Mouse (Mus musculus): ENCODE results near the gene Fbxo21. TPM values are rescaled to one million over a fixed set of nuclear protein-coding genes. Genes with fewer than 3 reads are reported as not detected.

Gene Fbxo21
- total RNA-seq (2017) = 7.4 to 11.1 TPM (median 10.7 TPM) in 3 replicates

- ATAC-seq (replicated peaks; ENCODE audit: insufficient number of reproducible peaks, low FRiP score, low TSS enrichment, poor library complexity, severe bottlenecking) = peak; percentile 51; the same call in 1 of the 2 replicates
These were observed at the start of gene Fbxo21 for GRCm38 (mm10) chr5:117976657-117977500. TSS of gene Fbxo21 (plus strand) at chr5:117976730.

DNA sequence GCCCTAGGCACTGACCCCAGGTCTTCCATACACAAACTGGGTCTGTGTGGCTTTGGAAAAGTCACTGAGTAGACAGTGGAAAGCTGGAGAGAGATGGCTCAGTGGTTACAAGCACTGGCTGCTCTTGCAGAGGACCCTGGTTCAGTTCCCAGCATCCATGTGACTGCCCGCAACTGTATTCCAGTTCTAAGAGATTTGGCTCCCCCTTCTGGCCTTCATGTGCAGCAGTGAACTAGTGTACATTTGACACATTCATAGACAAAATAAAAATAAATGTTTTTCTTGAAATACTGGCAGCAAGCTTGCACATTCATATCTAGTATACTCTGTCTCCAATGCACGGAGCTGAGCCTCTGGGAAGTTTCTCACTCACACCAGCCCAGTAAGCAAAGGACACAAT is 48.0 kb upstream of the Fbxo21 start:
- no peak for ATAC-seq (replicated peaks; ENCODE audit: insufficient number of reproducible peaks, low FRiP score, low TSS enrichment, poor library complexity, severe bottlenecking)

DNA sequence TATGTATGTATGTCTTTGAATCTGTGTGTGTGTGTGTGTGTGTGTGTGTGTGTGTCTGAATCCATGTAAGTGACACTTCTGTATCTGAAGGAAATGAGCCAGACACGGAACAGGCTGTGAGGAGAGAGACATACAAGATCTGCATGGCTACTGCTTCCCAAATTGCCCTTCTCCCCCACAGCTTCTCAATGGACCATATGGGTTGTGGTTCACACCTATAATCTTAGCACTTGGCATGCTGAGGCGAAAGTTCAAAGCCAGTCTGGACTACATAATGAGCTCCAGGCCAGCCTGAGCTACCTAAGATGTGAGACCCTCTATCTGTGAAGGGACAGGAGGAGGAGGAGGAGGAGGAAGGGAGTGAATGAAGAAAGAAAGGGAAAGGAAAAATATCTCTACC is 44.3 kb upstream of the Fbxo21 start:
- no peak for ATAC-seq (replicated peaks; ENCODE audit: insufficient number of reproducible peaks, low FRiP score, low TSS enrichment, poor library complexity, severe bottlenecking)

DNA sequence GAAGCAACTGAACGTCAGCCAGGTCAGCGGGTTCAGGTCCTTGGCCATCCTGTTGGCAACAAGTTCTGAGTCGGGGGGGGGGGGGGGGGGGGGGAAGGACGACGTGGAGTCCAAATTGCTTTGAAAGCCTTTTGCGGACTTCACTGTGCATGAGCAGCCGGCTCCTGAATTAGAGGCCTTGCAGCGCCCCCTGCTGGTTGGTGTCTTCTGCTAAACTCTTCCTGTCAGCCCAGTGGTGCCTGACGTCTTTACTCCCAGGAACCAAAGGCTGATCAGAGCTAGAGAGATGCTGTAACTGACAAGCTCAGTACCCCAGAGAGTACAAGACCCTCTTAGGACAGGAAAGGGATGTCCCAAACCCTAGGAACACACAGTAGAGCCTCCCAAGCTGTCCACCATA is 43.7 kb upstream of the Fbxo21 start:
- ATAC-seq (replicated peaks; ENCODE audit: insufficient number of reproducible peaks, low FRiP score, low TSS enrichment, poor library complexity, severe bottlenecking) = no peak

DNA sequence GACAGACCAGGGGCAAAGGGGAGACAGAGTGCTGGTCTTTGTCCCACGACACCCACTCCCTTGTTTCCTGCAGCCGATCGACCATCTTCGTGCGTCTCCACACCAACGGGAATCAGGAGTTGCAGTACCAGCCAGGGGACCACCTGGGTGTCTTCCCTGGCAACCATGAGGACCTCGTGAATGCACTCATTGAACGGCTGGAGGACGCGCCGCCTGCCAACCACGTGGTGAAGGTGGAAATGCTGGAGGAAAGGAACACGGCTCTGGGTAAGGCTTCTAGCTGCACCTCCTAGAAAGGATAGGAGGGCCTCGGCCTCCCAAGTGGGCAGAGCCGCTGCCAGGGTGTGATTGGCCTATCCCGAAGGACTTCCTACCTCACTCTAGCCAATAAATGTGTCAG is 40.2 kb upstream of the Fbxo21 start:
- no peak for ATAC-seq (replicated peaks; ENCODE audit: insufficient number of reproducible peaks, low FRiP score, low TSS enrichment, poor library complexity, severe bottlenecking)

GRCm38 (mm10) chr5:117937186-117937585 is 39.3 kb upstream of the Fbxo21 start:
- no peak for ATAC-seq (replicated peaks; ENCODE audit: insufficient number of reproducible peaks, low FRiP score, low TSS enrichment, poor library complexity, severe bottlenecking)

GRCm38 (mm10) chr5:117938182-117938581 is 38.3 kb upstream of the Fbxo21 start:
- ATAC-seq (replicated peaks; ENCODE audit: insufficient number of reproducible peaks, low FRiP score, low TSS enrichment, poor library complexity, severe bottlenecking) = peak; percentile 58

- ATAC-seq (replicated peaks; ENCODE audit: insufficient number of reproducible peaks, low FRiP score, low TSS enrichment, poor library complexity, severe bottlenecking) = no peak
These were observed 37.1 kb upstream of the Fbxo21 start for GRCm38 (mm10) chr5:117939402-117939801.

- no peak for ATAC-seq (replicated peaks; ENCODE audit: insufficient number of reproducible peaks, low FRiP score, low TSS enrichment, poor library complexity, severe bottlenecking)
These were observed 35.0 kb upstream of the Fbxo21 start for GRCm38 (mm10) chr5:117941552-117941951.

- no peak for ATAC-seq (replicated peaks; ENCODE audit: insufficient number of reproducible peaks, low FRiP score, low TSS enrichment, poor library complexity, severe bottlenecking)
These were observed 29.9 kb upstream of the Fbxo21 start for GRCm38 (mm10) chr5:117946605-117947004.

DNA sequence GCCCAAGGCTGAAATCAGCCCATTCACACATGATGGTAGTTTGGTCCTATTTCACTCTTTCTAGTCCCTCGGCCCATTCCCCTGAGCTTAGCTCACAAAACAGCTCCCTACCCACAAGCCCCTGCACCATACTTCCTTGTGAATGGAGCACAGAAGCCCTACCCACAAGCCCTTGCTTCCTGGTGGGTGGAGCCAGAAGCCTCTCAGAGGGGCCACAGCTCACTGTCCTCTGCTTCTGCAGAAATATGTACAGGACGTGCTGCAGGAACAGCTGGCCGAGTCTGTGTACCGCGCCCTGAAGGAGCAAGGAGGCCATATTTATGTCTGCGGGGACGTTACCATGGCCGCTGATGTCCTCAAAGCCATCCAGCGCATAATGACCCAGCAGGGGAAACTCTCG is 27.1 kb upstream of the Fbxo21 start:
- ATAC-seq (replicated peaks; ENCODE audit: insufficient number of reproducible peaks, low FRiP score, low TSS enrichment, poor library complexity, severe bottlenecking) = no peak

DNA sequence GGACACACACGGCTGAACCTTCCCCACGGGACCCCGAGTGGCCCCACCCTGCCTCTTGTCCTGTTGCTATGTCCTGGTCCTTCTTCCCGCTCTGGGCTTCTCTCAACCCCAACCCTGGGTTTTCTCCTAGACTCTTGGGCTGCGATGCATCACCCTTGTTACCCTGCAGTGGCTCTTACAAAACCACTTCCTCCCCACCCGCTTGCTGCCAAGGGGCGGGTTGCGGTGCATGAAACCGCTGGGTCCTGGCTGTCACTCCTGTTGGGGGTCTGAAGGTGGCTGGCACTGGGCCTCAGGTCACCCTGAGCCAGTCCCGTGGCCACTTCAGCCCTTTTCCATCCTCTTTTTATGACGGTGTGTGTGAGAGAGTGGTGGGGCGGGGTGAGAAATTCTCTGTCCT is 22.6 kb upstream of the Fbxo21 start:
- no peak for ATAC-seq (replicated peaks; ENCODE audit: insufficient number of reproducible peaks, low FRiP score, low TSS enrichment, poor library complexity, severe bottlenecking)

DNA sequence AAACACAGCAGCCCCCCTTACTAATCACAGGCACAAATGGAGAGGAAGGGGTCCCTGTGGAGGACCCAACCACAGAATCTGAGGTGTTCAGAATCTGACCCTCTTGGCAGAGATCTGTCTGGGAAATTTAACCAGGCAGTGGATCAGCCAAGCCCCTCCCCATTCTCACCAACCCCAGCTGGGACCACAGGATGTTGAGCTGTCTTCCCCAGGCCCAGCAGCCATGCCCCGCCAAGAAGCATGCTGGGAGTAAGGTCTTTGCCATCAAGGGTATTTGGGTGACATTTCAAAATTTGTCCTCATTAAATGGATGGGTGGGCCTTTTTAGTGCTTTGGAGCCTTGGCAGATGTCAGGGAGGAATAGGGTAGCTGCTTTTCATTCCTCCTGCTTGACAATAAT is 22.1 kb upstream of the Fbxo21 start:
- ATAC-seq (replicated peaks; ENCODE audit: insufficient number of reproducible peaks, low FRiP score, low TSS enrichment, poor library complexity, severe bottlenecking) = no peak

DNA sequence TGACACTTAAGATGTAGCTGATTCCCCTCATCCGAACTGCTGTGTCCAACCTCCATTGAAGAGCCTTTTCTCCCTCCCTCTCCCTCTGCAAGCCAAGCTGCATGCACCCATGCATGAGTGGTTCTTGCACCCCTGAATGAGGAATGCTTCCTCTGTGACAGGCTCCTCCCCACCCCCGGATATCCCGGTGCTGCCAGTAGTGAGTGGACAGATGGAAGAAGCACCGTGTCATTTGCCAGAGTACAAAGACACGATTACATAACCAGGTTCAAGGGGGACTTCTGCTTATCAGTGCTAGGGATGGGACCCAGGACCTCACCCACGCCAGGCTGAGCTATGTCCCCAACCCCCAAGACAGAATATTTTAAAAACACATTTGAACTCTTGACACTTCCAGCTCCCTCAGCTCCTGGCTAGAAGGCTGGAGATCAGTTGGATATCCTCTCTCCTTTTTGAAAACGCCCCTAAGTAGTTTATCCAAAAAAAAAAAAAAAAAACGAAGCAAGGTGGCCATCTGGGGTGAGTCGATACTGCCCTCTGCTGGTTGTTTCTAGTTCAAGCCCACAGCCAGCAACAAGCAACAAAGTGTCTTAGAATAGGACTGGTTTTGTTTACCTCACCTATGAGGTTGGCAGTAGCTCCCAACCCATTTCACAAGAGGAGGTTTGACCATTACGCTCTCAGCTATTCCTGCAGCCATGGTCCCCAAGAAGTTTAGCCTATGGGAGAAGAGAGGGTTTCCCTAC is 20.7 kb upstream of the Fbxo21 start:
- ATAC-seq (replicated peaks; ENCODE audit: insufficient number of reproducible peaks, low FRiP score, low TSS enrichment, poor library complexity, severe bottlenecking) = no peak

DNA sequence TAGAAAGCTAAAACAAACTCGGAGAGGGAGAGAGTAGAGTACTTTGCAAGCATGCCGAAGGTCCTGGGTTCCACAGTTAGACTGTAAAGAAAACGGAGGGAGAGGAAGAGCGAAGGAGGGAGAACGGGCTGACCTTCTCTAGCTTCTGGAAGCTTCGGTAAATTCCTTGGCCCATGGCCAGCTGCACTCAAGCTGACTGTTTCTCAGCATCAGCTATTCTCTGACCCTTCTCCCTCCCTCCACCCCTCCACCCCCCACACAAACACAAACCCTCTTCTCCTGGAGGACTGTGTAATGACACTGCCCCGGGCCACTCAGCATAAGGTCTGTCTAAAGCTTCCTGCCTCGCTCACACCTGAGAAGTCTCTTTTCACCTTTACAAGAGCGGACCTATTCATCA is 11.8 kb upstream of the Fbxo21 start:
- no peak for ATAC-seq (replicated peaks; ENCODE audit: insufficient number of reproducible peaks, low FRiP score, low TSS enrichment, poor library complexity, severe bottlenecking)

DNA sequence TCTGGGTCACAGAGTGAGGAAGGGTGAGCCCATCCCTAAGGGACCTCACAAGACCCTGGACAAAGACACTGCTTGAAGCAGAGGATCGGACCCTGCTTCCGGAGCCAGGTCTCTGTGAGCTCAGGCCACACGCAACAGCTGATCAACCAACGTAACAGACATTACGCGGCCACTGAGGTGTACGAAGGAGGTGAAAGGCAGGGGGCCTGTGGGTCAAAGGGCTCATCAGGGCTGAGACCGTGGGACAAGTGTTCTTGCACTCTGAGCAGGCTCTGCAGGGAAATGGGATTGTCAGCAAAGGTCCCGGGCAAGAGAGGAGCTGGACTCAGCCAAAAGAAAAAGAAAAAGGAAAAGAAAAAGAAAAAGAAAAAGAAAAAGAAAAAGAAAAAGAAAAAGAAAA is 9.6 kb upstream of the Fbxo21 start:
- no peak for ATAC-seq (replicated peaks; ENCODE audit: insufficient number of reproducible peaks, low FRiP score, low TSS enrichment, poor library complexity, severe bottlenecking)

DNA sequence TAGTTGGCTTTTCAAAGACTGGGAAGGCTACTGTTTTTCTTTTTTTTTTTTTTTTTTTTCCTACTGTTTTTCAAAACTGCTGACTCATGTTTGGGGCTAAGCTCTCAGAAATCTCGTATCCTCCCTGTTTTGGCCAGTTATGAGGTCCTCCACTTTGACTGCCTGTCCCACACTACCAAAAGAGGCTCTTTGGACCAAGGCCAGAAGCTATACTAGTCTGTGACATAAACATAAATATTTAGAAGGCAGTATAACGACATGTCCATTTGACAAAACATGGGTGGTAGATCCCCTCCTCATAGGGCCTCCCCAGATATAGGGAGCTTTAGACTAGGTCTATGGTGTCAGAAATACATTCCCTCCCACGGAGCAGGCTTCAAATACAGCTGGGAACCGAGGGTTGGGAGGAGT is 8.9 kb upstream of the Fbxo21 start:
- no peak for ATAC-seq (replicated peaks; ENCODE audit: insufficient number of reproducible peaks, low FRiP score, low TSS enrichment, poor library complexity, severe bottlenecking)

GRCm38 (mm10) chr5:117969681-117970427 is 6.7 kb upstream of the Fbxo21 start:
- ATAC-seq (replicated peaks; ENCODE audit: insufficient number of reproducible peaks, low FRiP score, low TSS enrichment, poor library complexity, severe bottlenecking) = no peak

GRCm38 (mm10) chr5:117976263-117976656 is 270 bp upstream of the Fbxo21 start:
- no peak for ATAC-seq (replicated peaks; ENCODE audit: insufficient number of reproducible peaks, low FRiP score, low TSS enrichment, poor library complexity, severe bottlenecking)

All from monocyte, adult 5-6 weeks (primary cell).